Mouse (Mus musculus): ENCODE measurements around the gene Pex13. TPM values are rescaled to one million over a fixed set of nuclear protein-coding genes. Genes with fewer than 3 reads are reported as not detected.

Pex13 gene
- polyA plus RNA-seq, 1 experiment from 2014 or later = 30.4 TPM

DNA sequence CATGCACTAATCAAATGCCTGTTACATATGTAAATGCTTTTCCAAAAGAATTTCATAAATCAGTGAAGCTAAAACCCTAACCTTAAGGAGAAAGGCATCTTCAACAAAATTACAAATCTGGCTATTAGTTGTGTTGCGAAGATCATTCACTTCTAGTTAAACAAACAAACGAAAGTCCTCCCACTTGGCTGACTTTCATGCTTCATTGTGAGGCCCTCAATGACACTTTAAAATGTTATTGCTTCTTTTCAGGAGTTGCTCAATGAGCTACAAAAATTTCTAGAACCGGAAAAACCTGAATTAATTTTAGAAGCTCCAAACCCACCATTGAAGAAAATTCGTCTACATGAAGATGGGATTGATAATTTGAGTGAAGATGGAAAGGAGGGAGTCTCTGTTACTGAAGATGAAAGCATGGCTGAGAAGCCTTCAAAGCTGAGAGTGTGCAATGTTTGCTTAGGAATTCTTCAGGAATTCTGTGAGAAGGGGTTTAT, 6.5 kb upstream of the Pex13 start:
- no peak for ATAC-seq (ENCODE audit: insufficient read depth)
- Histone ChIP-seq H3K4me3 (ENCODE audit: low read depth, low read length) (no peak overlapping the region), H3K36me3 (ENCODE audit: insufficient read depth) (peaks cover 40% of the 10 kb centered on the region), H3K4me1 (ENCODE audit: insufficient read depth) (no peaks in the 10 kb centered on the region), H3K27ac (ENCODE audit: low read depth) (no peak overlapping the region), H3K9ac (no peak overlapping the region), H3K27me3 (ENCODE audit: insufficient read depth, low read length) (no peaks in the 10 kb centered on the region), H3K4me2 (no peak overlapping the region), H3K9me3 (ENCODE audit: low read depth, low read length) (no peaks in the 10 kb centered on the region)
- DNase-seq = peak; percentile 13
- no peak for TF ChIP-seq CTCF (IDR thresholded peaks at IDR 0.05; ENCODE audit: low read depth)
- WGBS = 58% methylated on average over 4 of the region's 4 CpGs

DNA sequence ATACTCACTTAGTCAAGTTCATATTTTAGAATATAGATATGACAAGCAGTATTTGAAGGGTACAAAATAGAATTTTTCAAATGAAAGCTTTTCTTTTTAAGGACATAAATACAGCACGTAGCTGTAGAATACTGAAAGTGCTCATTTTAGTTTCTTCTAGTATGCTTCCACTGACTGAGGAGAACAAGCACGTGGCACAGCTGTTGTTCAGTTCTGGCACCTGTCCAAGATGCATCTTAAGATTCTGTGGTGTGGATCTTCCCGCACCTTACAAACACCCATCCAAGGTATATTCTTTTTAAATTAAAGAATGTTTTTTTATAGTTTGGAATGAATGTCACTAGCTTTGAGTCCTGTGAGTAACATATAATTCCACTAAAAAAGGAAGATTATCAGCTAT, 1.4 kb upstream of the Pex13 start:
- 31% methylated on average over 3 of the region's 3 CpGs for WGBS
- H3K4me2 ChIP-seq = peak overlapping the region; percentile 73
- H3K4me1 ChIP-seq (ENCODE audit: insufficient read depth) = no peaks in the 10 kb centered on the region
- TF ChIP-seq CTCF (IDR thresholded peaks at IDR 0.05; ENCODE audit: low read depth) = no peak
- no peak for ATAC-seq (ENCODE audit: insufficient read depth)
- H3K4me3 ChIP-seq (ENCODE audit: low read depth, low read length) = peak overlapping the region; percentile 89
- H3K27me3 ChIP-seq (ENCODE audit: insufficient read depth, low read length) = no peaks in the 10 kb centered on the region
- peak; percentile 56 for DNase-seq
- no peak overlapping the region; the same call in 1 of the 2 replicates for H3K27ac ChIP-seq (ENCODE audit: low read depth)
- no peaks in the 10 kb centered on the region for H3K9me3 ChIP-seq (ENCODE audit: low read depth, low read length)
- peaks cover 5% of the 10 kb centered on the region; the same call in 1 of the 2 replicates for H3K36me3 ChIP-seq (ENCODE audit: insufficient read depth)
- H3K9ac ChIP-seq = no peak overlapping the region; the same call in 1 of the 2 replicates

DNA sequence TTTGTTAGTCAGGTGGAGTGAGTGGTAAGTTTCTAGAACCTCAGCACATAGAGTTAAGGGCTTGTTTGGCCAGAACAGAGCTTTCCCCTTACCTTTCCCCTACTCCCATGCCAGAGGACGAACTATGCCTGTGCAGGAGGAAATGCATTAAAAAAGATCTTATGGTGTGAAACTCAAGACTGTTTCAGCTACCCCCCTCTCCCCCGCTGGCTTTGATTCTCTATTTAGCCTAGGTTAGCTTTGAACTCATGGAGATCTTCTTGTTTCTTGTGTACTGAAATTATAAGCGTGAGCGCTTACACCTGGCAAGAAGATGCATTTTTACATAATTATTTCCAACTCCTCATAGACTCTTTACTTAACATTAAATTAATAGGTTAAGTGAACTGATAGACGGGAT, 767 bp upstream of the Pex13 start:
- WGBS = 5% methylated on average over 5 of the region's 5 CpGs
- no peak for TF ChIP-seq CTCF (IDR thresholded peaks at IDR 0.05; ENCODE audit: low read depth)
- Histone ChIP-seq H3K9me3 (ENCODE audit: low read depth, low read length) (no peaks in the 10 kb centered on the region), H3K4me2 (peak overlapping the region; percentile 73), H3K9ac (peak overlapping the region; percentile 87), H3K36me3 (ENCODE audit: insufficient read depth) (peaks cover 5% of the 10 kb centered on the region; the same call in 1 of the 2 replicates), H3K4me3 (ENCODE audit: low read depth, low read length) (peak overlapping the region; percentile 89), H3K27ac (ENCODE audit: low read depth) (peak overlapping the region; percentile 90), H3K4me1 (ENCODE audit: insufficient read depth) (no peaks in the 10 kb centered on the region), H3K27me3 (ENCODE audit: insufficient read depth, low read length) (no peaks in the 10 kb centered on the region)
- DNase-seq = no peak
- no peak for ATAC-seq (ENCODE audit: insufficient read depth)

DNA sequence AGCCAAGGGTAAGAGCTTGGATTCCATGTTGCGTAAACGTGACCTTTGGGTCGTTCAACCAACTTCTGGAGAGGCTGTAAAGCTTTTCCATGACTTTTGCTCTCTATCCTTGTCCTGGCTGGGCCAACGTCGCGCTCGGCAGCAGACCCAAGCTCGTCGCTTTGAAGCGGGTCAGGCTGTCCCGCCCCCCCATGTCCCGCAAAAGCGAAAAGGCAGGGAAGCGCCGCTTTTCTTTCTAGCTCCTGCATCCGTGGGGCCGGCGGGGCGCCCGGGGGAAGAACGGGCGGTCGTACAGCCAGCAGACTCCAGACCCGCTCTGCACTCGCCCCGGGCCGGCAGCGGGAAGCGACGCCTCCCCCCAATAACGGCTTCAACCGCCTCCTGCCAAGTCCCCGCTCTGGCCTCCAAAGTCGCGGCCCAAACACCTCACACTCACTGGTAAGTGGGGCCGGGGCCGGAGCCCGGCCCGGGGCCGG, 410 bp downstream of the Pex13 start, which contains the start of gene Pus10:
Gene Pus10, plus strand, starts transcription at position 364 of the 476 bp plus-strand sequence.
- no peaks in the 10 kb centered on the region for H3K9me3 ChIP-seq (ENCODE audit: low read depth, low read length)
- under 1% methylated on average over 40 of the region's 40 CpGs for WGBS
- peak within 1 kb of the TSS; percentile 89 for H3K4me3 ChIP-seq (ENCODE audit: low read depth, low read length)
- H3K27ac ChIP-seq (ENCODE audit: low read depth) = peak within 1 kb of the TSS; percentile 90
- H3K4me2 ChIP-seq = peak within 1 kb of the TSS; percentile 73
- H3K4me1 ChIP-seq (ENCODE audit: insufficient read depth) = no peaks in the 10 kb centered on the region
- DNase-seq (peak; percentile 72), ATAC-seq (ENCODE audit: insufficient read depth) (peak; percentile 69; the same call in 1 of the 2 replicates)
- TF ChIP-seq CTCF (IDR thresholded peaks at IDR 0.05; ENCODE audit: low read depth) = no peak
- peaks cover 5% of the 10 kb centered on the region; the same call in 1 of the 2 replicates for H3K36me3 ChIP-seq (ENCODE audit: insufficient read depth)
- peak within 1 kb of the TSS; percentile 87 for H3K9ac ChIP-seq
- no peaks in the 10 kb centered on the region for H3K27me3 ChIP-seq (ENCODE audit: insufficient read depth, low read length)

DNA sequence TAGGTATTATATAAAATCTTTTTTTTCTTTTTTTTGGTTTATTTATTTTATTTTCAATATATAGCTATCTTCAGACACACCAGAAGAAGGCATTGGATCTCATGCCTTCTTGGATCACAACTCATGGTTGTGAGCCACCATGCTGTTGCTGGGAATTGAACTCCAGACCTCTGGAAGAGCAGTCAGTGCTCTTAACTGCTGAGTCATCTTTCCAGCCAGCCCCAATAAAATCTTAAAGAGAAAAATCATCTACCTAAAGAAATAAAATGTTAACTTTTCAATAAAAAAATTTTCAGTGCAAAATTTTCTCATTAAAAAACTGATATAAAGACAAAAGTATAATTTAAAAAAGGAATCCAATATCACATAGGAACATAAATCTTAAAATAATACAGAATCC, 1.5 kb downstream of the Pex13 start:
- peak overlapping the region; percentile 43 for H3K4me2 ChIP-seq
- H3K9ac ChIP-seq = no peak overlapping the region
- no peak for TF ChIP-seq CTCF (IDR thresholded peaks at IDR 0.05; ENCODE audit: low read depth)
- DNase-seq (no peak), ATAC-seq (ENCODE audit: insufficient read depth) (no peak)
- H3K27me3 ChIP-seq (ENCODE audit: insufficient read depth, low read length) = no peaks in the 10 kb centered on the region
- peak overlapping the region; percentile 14; the same call in 1 of the 2 replicates for H3K4me3 ChIP-seq (ENCODE audit: low read depth, low read length)
- no peak overlapping the region for H3K27ac ChIP-seq (ENCODE audit: low read depth)
- no peaks in the 10 kb centered on the region for H3K4me1 ChIP-seq (ENCODE audit: insufficient read depth)
- H3K9me3 ChIP-seq (ENCODE audit: low read depth, low read length) = no peaks in the 10 kb centered on the region
- H3K36me3 ChIP-seq (ENCODE audit: insufficient read depth) = peaks cover 4% of the 10 kb centered on the region; the same call in 1 of the 2 replicates

DNA sequence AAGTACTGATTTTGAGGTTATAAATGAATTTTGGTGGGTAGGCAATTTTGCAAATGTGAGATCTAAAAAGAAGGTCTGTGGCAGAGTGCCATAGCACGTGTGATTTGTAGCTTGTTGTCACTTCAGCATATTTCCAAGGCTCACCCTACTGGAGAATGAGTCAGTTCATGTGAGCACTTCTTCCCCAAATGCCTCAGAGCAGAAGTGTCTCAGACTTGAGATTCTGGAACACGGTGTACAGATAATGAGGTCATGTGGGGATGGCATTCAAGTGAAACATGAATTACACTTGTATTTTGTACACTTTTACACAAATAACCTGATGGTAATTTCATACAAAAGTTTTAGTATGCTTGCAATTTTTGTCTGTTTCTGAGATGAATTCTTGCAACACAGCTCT, 8.0 kb downstream of the Pex13 start:
- DNase-seq (no peak), ATAC-seq (ENCODE audit: insufficient read depth) (no peak)
- Histone ChIP-seq H3K4me1 (ENCODE audit: insufficient read depth) (no peaks in the 10 kb centered on the region), H3K36me3 (ENCODE audit: insufficient read depth) (0 out of 2 replicates have a peak, but pooled peaks cover 3% of the 10 kb centered on the region), H3K9ac (no peak overlapping the region), H3K4me3 (ENCODE audit: low read depth, low read length) (no peak overlapping the region), H3K27ac (ENCODE audit: low read depth) (no peak overlapping the region), H3K4me2 (no peak overlapping the region), H3K27me3 (ENCODE audit: insufficient read depth, low read length) (no peaks in the 10 kb centered on the region), H3K9me3 (ENCODE audit: low read depth, low read length) (no peaks in the 10 kb centered on the region)
- 59% methylated on average over 2 of the region's 2 CpGs for WGBS
- TF ChIP-seq CTCF (IDR thresholded peaks at IDR 0.05; ENCODE audit: low read depth) = no peak

DNA sequence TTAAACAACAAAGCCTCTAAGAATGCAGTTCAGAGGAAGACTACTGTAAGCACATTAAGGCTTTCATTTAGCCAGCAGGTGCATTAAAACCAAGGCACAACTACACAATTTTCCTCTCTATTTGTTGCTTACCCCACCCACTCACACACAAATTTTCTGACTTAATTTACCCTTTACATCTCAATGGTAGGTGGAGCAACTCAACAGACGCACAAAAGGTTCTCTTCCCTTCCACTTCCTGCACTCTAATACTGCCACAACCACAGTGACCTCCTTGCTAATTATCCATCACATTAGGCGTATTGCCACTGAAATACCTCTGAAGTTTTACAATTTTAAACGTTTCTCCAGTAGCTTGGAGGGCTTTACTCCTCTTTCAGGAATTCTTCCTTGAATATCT, 12.1 kb downstream of the Pex13 start:
- H3K9ac ChIP-seq = no peak overlapping the region
- H3K27ac ChIP-seq (ENCODE audit: low read depth) = no peak overlapping the region
- no peak overlapping the region for H3K4me2 ChIP-seq
- no peaks in the 10 kb centered on the region for H3K27me3 ChIP-seq (ENCODE audit: insufficient read depth, low read length)
- ATAC-seq (ENCODE audit: insufficient read depth) = no peak
- no peak overlapping the region for H3K4me3 ChIP-seq (ENCODE audit: low read depth, low read length)
- TF ChIP-seq CTCF (IDR thresholded peaks at IDR 0.05; ENCODE audit: low read depth) = no peak
- peaks cover 12% of the 10 kb centered on the region for H3K36me3 ChIP-seq (ENCODE audit: insufficient read depth)
- no peaks in the 10 kb centered on the region for H3K4me1 ChIP-seq (ENCODE audit: insufficient read depth)
- no peaks in the 10 kb centered on the region for H3K9me3 ChIP-seq (ENCODE audit: low read depth, low read length)
- 70% methylated on average over 3 of the region's 3 CpGs for WGBS
- DNase-seq = no peak

All from lung, embryonic 14.5 days (tissue).